Mouse (Mus musculus) neutrophil, adult 5-6 weeks (primary cell): ENCODE results near the gene Nup37. TPM values are rescaled to one million over a fixed set of nuclear protein-coding genes. Genes with fewer than 3 reads are reported as not detected.

Experiments used
- ATAC-seq: fragments of 151-379, 151-347 bp; 2 replicates; pipeline ENCODE4 v1.8.0; 2017; ENCODE audit warnings: mild to moderate bottlenecking, moderate TSS enrichment; ENCODE audit not compliant: insufficient number of reproducible peaks, poor library complexity, low FRiP score, severe bottlenecking; ENCODE audit errors: extremely low read depth
- total RNA-seq: library from RNA; stranded (forward); fragments of 200-1000 nt; gene quantifications from 2 replicates; pipeline ENCODE4 v1.2.3, GENCODE M21; 2017

Nup37 gene
- total RNA-seq: 11.9 and 14.1 TPM in 2 replicates

GRCm38 (mm10) chr10:88146707-88147477 lies at the start of gene Nup37, which contains the start of gene Parpbp:
Gene Nup37, plus strand, starts transcription at chr10:88146992.
Gene Parpbp, minus strand, starts transcription at chr10:88146941.
- ATAC-seq: peak; percentile 95

GRCm38 (mm10) chr10:88106169-88106568 lies 40.6 kb upstream of the Nup37 start:
- no peak for ATAC-seq

GRCm38 (mm10) chr10:88113290-88113689 lies 33.5 kb upstream of the Nup37 start:
- no peak for ATAC-seq

GRCm38 (mm10) chr10:88119721-88120120 lies 27.1 kb upstream of the Nup37 start:
- ATAC-seq: no peak

- ATAC-seq: no peak
Measured at GRCm38 (mm10) chr10:88135630-88136029, 11.2 kb upstream of the Nup37 start.

GRCm38 (mm10) chr10:88146187-88146586 lies 605 bp upstream of the Nup37 start:
- ATAC-seq: no peak

GRCm38 (mm10) chr10:88150381-88150780 lies 3.6 kb downstream of the Nup37 start:
- ATAC-seq: no peak

GRCm38 (mm10) chr10:88151658-88152057 lies 4.9 kb downstream of the Nup37 start:
- no peak for ATAC-seq

GRCm38 (mm10) chr10:88162096-88162495 lies 15.3 kb downstream of the Nup37 start:
- no peak for ATAC-seq

- ATAC-seq: no peak
Measured at GRCm38 (mm10) chr10:88162676-88163075, 15.9 kb downstream of the Nup37 start.

GRCm38 (mm10) chr10:88166158-88166557 lies 19.4 kb downstream of the Nup37 start:
- 0 out of 2 replicates have a peak, but pooled peaks have one; percentile 44 for ATAC-seq

GRCm38 (mm10) chr10:88167438-88168077 lies 20.8 kb downstream of the Nup37 start:
- ATAC-seq: no peak

GRCm38 (mm10) chr10:88200541-88200940 lies 53.7 kb downstream of the Nup37 start:
- ATAC-seq: no peak

- ATAC-seq: peak; percentile 95
Measured at GRCm38 (mm10) chr10:88200951-88201638, 54.3 kb downstream of the Nup37 start, which contains the start of gene Washc3. Gene Washc3, plus strand, starts transcription at chr10:88201093.

GRCm38 (mm10) chr10:88201650-88202049 lies 54.9 kb downstream of the Nup37 start:
- no peak for ATAC-seq

GRCm38 (mm10) chr10:88202581-88202980 lies 55.8 kb downstream of the Nup37 start:
- no peak for ATAC-seq

GRCm38 (mm10) chr10:88203236-88203635 lies 56.4 kb downstream of the Nup37 start:
- ATAC-seq: no peak

- ATAC-seq: no peak
Measured at GRCm38 (mm10) chr10:88212644-88213043, 65.9 kb downstream of the Nup37 start.

GRCm38 (mm10) chr10:88214800-88215514 lies 68.2 kb downstream of the Nup37 start:
- no peak for ATAC-seq
